Mouse (Mus musculus): ENCODE measurements around the gene Rhoh. TPM values are rescaled to one million over a fixed set of nuclear protein-coding genes. Genes with fewer than 3 reads are reported as not detected.

Gene Rhoh
- total RNA-seq, 2 experiments from 2014 or later, result 0.57 to 4.5 TPM

DNA sequence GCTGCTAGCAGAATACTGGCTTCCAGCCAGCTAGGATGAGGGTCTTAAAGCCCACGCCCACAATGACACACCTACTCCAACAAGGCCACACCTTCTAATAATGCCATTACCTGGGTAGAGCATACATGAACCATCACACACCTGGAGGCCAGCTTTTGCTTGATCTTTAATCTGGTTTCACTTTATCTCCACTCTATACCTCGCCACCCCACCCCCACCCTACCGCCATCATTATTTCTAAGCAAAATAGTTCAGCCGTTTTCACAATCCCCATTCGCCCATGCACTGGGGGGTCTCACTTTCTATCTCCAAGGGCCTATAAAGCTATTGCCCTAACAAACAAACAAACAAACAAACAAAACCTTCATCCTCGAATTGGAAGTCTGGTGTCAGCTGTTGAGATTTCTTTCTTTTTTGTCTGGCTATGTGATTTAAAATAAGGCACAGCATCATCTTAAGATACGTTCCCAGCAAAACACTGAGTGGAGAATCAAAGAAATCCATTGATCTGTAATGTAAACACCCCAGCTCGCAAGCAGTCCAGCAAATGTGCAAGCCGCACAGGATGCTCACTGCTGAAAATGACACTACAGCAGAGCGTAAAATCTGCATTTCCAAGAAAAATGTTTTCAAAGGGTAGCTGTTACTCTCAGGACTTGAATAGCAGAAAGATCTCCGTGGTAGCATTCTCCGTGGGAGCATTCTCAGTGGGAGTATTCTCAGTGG, 59.9 kb downstream of the Rhoh start:
- intact Hi-C loops (cut with DNase I), result no loop called here
- no peak for DNase-seq

DNA sequence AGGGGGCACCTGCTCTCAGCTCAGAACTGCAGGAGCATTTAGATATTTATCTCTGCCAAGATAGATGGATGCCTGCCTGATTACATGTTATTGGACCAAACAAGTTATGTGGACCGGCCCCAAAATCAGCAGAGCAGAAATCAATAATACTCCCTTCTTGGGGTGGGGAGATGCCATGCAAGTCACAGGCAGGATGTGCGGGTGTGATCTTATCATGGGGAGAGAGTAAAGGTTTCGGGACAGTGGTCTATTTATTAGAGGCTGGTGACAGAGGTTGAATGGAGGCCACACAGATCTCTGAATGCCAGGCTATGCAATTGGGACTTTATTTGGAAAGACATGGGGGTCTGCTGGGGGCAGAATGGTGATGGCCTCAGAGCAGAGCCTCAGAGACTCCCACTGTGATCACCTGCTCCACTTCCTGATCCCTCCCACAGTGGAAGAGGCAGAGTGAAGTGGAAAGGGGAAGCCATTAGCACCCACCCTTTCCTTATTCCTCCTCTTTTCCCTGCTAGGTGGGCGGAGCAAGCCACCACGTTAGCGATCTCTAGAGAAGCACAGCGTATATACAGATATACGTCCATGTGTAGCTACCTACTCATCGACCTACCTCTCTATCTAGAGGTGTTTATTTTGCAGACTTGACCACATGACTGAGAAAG, 60.6 kb downstream of the Rhoh start:
- no peak for DNase-seq
- intact Hi-C loops (cut with DNase I), result no loop called here

DNA sequence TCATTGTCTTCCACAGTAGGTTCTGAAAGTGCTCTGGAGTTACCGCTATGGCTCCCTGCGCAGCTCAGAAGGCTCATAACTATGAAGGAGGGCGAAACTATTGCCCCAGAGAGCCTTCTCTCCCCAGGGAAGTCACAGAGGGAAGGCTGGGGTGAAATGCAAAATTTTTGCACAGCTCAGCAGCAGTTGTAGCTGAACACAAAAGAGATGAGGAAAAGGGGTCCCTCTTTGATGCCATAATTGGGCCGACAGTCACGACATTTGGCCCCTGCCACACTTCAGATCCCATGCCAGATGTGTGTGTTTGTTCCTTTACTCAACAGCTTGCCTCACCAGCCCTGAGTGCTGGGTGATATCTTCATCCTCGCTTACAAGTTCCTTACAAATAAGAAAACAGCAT, 65.7 kb downstream of the Rhoh start:
- DNase-seq, result no peak
- intact Hi-C loops (cut with DNase I), result no loop called here

DNA sequence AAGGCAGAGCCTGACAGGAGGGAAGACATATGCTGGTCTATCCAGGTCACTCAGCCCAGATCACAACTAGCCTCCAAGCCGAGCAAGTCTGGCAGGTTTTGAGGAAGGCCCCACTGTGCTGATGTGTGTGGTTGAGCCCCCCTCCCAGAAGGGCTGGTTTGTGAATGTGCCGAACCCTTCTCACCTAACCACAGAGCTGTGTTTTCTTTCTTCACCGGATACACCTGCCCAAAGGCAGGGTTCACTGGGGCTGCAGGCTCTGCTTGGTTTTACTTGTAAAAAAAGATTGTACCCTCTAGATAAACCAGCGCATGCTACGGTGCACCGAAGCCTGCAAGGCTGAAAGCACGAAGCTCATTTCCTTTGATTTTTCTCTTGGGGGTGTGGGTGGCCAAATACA, 68.1 kb downstream of the Rhoh start:
- DNase-seq, result no peak
- intact Hi-C loops (cut with DNase I), result no loop called here

DNA sequence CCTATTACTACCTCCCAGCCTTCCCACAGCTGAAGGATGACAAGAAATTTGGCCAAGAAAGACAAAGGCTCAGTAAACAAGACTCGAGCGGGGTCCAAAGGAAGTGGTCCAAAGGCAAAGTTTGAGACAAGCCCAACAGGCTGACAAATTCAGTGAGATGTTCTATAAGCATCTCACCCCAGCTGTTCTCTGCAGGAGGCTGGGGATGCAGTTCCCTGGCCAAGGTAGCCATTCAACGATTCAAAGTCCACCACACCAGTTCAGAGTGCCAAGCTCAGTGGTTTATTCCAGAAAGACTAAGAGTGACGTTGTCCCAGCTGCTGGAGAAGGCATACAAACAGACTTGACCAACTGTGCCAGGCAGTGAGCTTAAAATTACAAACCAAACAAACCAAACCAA, 69.2 kb downstream of the Rhoh start:
- intact Hi-C loops (cut with DNase I), result no loop called here
- no peak for DNase-seq

DNA sequence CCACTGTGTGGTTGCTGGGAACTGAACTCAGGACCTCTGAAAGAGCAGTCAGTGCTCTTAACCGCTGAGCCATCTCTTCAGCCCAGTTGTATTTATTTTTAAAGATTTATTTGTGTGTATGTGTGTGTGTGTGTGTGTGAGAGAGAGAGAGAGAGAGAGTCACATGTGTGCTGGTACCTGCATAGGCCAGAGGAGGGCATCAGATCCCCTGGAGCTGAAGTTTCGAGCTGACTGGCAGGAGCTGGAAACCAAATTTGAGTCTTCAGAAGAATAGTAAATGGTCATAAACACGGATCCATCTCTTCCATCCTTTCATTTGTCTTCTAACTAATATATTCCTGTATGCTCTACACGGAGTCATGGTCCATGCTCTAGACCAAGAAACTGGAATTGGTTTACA, 72.2 kb downstream of the Rhoh start:
- intact Hi-C loops (cut with DNase I), result no loop called here
- no peak for DNase-seq

DNA sequence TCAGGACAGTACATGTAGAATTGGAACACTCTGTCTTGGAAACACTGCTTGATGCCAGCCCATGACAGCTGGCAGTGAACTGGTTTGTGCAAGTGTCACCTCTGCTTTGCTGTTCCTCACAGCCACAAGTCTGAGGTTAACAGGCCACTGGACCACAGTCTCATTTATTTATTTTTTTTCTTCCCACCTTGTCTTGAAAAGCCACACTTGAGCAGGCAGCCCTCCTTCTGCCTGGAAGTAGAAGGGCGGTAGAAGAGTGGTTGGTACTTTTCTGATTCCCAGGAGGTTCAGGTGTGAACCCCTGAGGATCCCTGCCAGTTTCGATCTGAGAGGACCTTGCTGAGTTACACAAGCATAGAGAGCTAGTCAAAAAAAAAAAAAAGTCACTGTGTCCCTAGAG, 72.8 kb downstream of the Rhoh start:
- intact Hi-C loops (cut with DNase I), result no loop called here

DNA sequence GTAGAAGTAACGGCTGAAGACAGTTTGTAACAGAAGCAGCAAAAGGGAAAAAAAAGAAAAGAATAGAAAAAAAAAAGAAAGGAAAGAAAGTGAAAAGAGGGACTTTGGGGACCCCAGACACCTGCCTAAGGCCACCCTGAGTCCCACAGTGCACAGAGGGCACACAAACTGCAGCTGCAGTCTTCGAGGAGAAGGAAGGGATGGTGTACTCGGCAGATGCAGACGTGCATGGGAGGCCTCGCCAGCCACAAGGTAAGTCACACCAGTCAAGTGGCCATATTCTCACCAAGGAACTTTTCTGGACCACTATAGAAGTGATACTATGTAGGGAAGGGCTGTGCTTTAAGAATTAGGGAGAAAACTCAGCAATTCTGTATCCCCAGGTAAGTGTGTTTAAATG, 73.8 kb downstream of the Rhoh start, which contains the start of gene Chrna9:
Gene Chrna9 (plus strand): TSS at position 139 of the 400 bp plus-strand sequence.
- no peak for DNase-seq
- intact Hi-C loops (cut with DNase I), result loop anchor here (5.0 kb wide), 1 partner anchor 167 kb away; no protein-coding TSS in a partner anchor

More for the DNA sequence above, 72.8 kb downstream of the Rhoh start:
- DNase-seq, result no peak

DNA sequence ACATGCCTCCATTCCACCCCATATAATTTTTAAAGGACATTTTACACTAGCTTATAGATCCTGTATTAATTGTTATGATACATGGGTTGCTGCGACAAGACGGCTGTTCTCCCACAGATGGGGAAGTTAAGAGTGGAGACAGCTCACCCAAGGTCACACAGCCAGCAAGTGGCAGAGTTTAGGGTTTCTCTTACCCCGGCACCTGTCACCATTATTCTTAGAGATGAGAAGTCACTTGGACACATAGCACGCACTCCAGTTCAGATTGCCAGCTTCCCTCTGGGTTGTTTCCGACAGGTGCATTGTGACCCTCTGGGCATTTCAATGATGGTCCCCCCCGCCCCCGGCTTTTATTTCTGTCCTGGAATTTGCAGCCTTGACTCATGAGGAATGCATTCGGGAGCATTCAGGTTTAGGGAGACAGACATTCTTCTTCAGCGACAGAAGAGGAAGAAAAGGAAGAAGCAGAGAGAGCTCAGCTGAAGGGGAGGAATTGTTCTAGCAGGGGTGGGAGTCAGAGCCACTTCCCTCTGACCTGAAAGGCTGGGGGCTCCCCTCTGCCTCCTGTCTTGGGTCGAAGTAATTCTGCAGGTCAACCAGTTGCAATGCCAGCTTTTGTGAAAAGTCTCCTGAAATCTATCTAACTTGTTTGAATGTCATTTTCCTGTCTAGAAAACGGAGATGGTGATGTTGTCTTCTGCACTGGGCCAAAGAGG, 76.2 kb downstream of the Rhoh start:
- no peak for DNase-seq
- intact Hi-C loops (cut with DNase I), result loop anchor here (5.0 kb wide), 1 partner anchor 170 kb away; no protein-coding TSS in a partner anchor

DNA sequence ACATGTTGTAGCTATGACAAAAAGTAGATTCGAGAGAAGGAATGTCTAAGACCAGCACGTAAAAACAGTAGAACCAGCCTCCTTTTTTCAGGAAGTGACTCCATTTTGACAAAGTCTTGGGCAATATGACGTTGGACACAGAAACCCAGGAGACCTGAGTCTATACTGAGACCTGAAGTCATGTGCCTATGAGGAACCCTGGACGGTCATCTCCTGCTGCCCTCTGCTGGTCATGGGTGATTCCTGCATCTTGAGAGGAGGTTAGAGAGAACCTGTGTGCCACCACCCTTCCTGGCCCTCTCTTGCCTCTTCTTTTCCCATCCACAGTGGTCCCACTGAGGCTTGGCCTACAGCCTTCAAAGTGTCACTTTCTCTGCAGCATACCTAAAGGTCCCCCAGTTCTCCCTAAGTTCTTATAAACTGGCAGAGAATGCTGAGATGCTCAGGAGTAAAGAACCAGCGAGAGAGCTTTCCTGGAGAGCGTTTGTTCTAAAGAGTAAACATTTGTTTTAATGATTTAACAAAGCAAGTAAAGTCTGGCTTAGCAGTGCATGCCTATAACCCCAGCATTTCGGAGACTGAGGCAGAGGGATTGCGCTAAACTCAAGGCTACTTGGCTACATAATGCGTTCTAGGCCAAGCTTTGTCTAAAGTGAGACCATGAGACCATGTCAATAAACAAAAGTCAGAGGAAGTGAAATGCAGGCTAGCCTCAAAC, 77.1 kb downstream of the Rhoh start:
- intact Hi-C loops (cut with DNase I), result loop anchor here (1.0 to 5.0 kb wide), 2 partner anchors 115 to 171 kb away; no protein-coding TSS in a partner anchor
- peak; percentile 79 to 89 for DNase-seq

DNA sequence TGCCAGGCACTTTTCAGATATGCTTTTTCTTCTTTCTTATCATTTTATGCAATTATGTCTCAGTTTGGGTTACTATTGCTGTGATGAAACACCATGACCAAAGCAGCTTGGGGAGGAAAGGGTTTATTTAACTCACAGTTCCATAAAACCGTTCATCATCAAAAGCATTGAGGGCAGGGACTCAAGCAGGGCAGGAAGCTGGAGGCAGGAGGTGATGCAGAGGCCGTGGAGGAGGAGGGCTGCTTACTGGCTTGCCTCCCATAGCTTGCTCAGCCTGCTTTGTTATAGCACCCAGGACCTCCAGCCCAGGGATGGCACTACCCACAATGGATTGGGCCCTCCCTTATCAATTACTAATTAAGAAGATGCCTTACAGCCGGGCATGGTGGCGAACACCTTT, 80.1 kb downstream of the Rhoh start:
- intact Hi-C loops (cut with DNase I), result no loop called here
- no peak for DNase-seq

Other genes with a start within 250 kb of the Rhoh start
- 10 to 100 TPM; 59.8 to 67.0 TPM for gene Pds5a, start 162.9 kb upstream of the Rhoh start, total RNA-seq (2021)
- 10 to 100 TPM; 22.7 to 27.1 TPM for gene N4bp2, start 97.7 kb upstream of the Rhoh start, total RNA-seq (2021)
- 1 to 10 TPM in 1 of 2 experiments, under 1 TPM in 1; 0.14 to 5.2 TPM for gene Chrna9, start 73.7 kb downstream of the Rhoh start, total RNA-seq (2021)
- gene 9130230L23Rik, start 143.1 kb downstream of the Rhoh start, total RNA-seq (2021), result not detected